Mouse (Mus musculus) heart, adult 11 months (tissue): ENCODE data around the gene Sgpl1.
A peak's percentile ranks its signal among the peaks of the same experiment; 100 is the strongest.
"Not testable (repeated sequence)": the region's sequence is repeated elsewhere in the genome, so short reads cannot be mapped to it uniquely, and the experiment has no call there.

ENCODE experiments used
- DNase-seq: peaks from one replicate; pipeline ENCODE4 v3.0.0; 2022

The Sgpl1 gene

DNA sequence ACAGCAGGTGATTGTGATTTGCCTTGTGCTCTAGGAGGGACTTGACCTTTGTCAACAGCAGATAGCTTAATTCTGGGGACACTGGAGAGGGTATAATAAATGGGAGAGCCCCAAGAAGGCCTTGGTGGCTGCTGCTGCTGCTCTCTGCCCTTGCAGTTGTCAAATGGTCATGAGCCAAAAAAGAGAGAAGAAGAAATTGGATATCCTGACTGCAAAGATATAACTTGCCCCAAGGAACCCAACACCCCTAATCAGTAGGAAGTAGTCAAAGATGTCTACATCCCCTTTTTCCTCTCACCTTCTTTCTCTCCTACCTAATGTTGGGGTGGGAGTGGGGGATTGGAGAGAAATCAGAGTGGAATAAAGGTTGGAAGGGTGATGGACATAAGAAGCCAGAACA is 4.6 kb upstream of the Sgpl1 start:
- DNase-seq, result peak; percentile 70

DNA sequence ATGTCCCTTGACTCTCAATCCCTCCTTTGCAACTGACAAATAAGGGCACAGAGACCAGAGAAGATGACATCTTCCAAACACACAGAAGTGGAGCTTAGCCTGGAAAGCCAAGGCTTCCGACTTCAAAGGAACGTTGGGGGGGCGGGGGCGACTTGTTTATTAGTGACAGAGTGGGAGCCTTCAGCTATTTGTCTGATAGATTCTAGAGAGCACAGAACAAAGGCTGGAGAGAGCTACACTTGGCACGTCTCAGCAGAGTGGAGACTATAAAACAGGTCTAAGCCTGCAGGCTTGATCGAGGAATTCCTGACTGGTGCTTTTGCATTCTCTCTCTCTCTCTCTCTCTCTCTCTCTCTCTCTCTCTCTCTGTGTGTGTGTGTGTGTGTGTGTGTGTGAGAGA is 3.1 kb upstream of the Sgpl1 start:
- no peak for DNase-seq

DNA sequence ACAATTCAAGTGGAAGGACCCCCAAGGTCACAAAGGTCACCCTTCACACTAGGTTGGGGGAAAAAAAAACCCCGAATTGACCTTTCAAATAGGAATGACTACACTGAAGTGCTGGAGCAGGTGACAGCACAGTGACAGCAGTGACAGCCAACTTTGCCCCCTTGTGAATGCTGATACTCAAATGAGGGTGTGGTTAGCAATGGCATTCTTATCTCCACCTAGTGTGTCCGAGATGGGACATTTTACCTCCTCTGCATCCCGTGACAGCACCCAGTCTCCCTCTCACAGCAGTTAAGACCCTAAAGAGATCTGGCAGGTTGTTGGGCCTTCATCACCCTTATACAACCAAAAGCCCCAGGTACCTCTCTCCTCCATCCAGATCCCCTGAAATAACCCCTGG is 2.0 kb upstream of the Sgpl1 start:
- DNase-seq, result peak; percentile 59

DNA sequence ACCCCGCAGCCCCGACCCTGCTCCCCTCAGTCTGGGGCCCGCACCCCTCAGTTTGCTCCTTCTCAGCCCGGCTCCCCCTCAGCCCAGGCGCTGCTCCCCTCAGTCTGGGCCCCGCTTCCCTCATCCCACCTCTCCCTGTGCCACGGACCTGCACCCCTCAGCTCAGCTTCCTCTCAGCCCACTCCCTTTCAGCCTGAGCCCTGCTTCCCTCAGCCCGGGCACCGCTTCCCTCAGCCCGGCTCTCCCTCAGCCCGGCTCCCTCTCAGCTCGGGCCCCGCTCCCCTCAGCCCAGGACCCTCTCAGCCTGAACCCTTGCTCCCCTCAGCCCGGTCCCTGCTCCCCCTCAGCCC is 721 bp downstream of the Sgpl1 start:
- DNase-seq, result peak; percentile 94

DNA sequence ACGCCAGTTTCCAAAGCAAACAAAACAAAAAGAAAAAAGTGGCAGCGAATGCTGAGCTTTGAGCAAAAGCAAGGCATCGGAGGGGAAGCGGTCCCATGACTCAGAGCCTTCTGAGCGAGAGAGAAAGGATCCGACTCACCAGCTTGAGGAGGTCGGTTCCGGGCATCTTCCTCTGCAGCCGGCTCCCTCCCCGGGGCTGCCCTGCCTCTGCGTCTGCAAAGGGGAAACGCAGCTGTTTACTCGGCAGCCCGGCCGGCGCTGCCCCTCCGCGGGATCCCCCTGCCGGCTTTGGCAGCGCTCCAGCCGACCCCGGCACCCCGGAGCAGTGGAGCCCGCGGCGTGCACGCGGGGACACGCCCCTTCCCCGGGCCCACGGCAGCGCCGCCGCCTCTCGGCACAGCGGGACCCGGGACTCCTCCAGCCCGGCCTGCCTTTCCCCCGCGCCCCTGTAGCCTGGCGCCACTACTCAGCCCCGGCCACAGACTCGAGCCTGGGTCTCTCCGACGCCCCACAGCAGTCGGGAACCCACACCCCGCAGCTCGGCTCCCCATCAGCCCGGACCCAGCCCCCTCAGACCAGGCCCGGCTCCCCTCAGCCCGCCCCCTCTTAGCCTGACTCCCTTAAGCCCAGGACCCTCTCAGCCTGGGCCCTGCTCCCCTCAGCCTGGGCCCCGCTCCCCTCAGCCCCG is 1.2 kb downstream of the Sgpl1 start:
- DNase-seq, result peak; percentile 96

DNA sequence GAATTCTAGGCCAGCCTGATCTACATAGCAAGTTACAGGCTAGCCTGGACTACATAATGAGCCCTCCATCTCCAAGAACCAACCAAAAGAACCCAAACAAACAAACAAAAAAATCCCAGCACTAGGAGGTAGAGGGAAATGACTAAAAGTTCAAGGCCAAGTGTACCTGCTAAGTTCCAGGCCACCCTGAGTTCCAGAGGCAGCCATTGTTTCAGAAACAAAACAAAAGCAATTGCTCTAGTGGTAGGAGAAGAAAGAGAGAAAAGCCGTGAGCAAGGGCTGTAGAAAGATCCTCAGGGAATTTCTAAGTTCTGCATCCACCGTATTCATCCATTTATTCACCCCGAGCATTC is 1.8 kb downstream of the Sgpl1 start:
- no peak for DNase-seq

DNA sequence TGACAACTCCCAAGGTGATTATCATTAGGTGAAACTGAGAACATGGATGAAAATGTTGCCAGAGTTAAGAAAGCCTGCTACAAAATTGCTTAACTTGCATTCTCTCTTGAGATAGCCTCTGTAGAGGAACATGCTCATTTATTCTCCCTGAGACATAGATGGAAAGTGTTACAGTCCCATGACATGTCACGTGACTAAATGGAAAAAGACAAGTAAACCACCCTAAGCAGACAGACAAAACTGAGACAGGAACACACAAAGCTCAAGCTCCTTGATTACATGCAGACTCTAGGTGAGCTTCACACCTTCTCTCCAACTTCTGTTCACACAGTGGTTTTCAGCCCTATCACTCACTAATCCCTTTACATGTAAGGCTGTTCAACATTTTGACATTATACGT is 4.2 kb downstream of the Sgpl1 start:
- DNase-seq, result no peak

DNA sequence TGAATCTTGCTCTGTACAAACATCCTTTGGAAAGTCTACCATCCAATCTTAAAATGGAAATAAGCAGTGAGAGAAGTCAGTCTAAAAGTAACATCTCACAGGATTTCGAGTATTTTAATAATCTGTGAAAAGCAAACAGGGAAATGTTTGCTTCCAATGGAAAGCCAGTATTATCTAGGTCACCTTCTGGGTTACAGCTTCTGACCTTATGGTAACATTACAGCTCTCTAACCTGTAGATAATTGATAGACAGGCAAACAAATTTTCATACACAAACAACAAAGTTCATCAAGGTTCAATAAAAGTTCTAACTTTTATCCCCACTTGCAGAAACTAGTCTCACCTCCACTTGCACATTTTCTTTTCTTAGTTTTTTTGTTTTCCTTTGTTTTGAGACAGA is 9.9 kb downstream of the Sgpl1 start:
- DNase-seq, result no peak

DNA sequence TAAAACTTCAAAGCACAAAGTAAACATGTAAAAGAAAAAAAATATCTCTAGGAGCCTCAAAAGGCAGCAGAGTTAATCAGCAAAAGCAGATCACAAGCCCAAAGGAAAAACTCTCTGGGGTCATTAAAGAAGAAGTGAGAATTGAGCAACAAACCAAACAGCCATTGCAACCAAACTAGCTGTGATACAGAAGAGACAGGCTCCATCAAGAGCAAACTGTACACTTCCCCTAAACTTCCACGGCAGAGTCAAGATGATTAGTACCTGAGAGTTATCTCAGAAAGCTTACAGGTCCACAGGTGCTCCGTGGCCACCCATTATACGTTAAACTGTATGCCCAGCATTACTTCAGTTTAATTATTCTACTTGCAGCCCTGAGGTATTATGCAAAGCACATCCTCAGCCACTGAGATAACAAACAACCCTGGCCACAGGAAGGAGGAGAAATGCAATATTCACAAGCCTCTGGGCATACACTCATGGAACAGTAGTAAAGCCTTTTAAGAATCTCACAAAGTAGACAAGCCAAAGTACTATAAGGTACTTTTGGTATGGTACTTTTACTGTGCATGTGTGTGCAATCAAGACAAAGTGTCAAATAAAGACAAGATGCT is 12.2 kb downstream of the Sgpl1 start:
- DNase-seq, result no peak

DNA sequence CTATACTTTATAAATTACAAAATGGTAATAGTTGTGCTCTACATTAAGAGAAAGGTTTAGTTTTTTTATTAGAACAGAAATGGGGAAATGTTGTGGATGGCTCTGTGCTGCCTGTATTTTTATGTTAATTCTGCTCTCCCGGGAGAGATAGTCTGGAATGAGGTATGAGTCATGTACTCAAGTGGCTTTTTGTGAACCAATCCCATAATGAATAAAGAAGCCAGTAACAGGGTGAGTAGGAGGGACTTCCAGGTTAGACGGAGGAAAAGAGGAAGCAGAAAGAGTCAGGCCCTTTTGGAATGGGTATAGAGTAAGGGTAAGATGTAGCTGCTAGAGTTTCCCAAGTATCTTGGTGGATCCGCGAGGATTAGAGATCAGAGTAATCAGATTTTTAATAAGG is 13.5 kb downstream of the Sgpl1 start:
- DNase-seq, result no peak

DNA sequence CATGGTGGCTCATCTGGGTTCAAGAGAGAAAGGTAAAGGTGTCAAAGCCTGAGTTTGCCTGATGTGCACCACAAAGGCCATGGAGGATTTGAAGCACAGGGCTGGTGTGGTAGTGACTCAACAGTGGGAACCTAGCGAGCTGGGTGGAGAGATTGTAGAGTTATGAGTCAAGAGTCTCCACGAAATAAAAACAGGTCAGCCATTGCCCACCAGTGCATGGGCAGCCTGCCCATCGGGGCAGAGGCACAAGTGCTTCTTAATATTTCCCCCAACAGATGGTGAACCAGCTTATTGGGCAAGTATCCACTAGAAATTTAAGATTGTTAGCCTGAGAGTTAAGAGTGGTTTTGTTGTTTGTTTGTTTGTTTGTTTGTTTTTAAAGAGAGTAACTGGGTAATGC is 16.5 kb downstream of the Sgpl1 start:
- no peak for DNase-seq

DNA sequence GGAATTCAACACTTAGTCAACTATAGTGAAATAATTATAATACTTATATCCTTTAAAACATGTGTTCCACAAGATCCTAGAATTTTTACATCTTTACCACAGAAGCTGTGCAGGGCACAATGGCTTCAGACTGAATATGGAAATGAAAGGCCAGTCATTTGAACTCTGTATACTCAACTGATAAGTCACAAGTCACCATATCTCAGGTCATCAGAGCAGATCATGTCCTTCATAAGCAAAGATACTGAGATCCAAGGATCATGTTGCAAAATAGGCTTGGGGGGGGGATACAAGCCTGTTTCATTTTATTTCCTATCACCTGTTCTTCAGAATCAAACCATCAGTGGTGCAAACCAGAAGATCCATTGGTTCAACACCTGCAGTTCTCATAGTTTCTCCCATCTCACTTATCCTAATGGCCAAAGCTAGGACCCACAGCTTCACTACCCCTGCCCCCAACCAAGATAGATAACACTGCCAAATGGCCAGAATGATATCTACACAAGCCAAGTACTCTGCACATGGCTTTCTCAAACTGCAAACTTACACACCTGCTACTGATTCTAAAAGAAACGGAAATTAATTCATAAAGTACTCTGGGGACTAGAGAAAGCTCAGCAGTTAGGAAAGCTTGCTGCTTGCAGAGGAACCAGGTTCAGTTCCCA is 18.7 kb downstream of the Sgpl1 start:
- no peak for DNase-seq

DNA sequence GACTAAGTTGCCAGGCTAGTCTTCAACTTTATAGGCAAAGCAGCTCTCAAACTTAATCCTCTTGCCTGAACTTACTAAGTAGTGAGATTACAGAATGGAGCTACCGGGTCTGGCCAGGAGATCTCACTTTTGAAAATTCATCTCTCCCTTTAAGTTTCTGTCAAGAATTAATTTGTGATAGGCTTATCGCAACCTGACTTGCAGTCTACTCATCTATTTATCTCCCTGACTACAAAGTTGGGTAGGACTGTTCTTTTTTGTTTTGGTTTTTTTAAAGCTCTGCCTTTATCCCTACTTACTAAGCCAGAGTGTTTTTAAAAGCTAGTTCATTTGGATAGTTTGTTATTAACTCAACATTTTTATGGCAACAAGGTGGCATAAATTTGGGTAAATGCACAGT is 23.0 kb downstream of the Sgpl1 start:
- DNase-seq, result no peak

DNA sequence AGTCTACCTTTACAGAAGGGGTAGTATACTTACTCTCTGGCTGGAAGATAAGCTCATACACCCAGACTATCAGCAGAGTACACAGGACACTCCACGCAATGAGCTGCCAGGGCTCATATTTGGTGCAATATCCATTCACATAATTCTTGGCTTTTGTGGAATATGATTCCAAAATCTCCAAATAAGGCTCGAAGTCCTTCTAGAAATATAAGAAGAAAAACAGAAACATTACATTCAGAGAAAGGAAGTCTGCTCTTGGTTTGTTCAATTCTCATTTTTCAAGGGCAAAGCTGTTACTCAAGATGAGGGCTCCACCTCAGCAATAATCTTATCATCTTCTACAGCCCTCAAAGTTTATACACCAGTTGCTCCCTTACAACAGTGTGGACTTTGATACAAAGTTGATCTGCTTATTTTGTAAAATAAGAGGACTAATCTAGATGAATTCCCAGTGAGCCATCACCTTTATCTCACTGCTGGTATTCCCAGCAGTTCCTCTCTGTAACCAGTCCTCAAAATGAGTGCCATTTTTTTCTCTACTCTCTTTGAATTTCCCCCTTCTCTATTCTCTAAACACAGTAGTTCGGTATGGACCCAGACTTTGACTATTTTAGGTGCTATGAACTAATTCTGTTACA is 24.1 kb downstream of the Sgpl1 start:
- no peak for DNase-seq

DNA sequence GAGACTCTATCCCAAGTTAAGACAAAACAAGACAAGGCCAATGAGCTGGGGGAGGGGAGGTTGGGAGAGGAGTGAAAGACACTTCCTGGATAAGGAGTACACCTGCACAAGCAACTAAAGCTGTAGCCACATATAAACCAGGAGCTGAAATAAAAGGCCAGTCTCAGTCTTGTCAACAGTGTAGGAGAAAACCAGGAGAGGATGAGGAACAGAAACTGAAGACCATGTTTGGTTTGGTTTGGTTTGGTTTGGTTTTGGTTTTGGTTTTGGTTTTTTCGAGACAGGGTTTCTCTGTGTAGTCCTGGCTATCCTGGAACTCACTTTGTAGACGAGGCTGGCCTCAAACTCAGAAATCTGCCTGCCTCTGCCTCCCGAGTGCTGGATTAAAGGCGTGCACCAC is 25.8 kb downstream of the Sgpl1 start:
- DNase-seq, result not testable (repeated sequence)

DNA sequence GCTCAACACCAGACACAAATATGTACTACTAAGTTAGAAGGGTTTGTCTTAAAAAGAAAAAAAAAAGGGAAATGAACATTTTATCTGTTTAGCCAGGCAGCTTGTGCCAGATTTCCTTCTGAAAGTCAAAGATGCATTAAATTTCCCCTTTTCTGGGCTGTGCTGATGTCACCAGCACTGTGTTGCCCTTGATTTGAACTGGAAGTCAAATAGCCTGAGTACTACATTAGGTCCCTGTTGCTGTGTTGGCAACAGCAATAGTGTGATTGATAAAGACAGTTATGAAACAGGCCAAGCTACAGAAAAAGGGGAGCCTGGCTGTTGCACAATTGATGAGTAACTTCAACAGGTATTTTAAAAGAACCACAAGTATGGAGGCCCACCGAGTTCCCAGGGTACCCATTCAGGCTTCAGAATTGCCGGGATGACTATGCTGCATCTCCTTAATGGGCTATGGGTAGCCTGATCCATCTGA is 33.2 kb downstream of the Sgpl1 start:
- no peak for DNase-seq

DNA sequence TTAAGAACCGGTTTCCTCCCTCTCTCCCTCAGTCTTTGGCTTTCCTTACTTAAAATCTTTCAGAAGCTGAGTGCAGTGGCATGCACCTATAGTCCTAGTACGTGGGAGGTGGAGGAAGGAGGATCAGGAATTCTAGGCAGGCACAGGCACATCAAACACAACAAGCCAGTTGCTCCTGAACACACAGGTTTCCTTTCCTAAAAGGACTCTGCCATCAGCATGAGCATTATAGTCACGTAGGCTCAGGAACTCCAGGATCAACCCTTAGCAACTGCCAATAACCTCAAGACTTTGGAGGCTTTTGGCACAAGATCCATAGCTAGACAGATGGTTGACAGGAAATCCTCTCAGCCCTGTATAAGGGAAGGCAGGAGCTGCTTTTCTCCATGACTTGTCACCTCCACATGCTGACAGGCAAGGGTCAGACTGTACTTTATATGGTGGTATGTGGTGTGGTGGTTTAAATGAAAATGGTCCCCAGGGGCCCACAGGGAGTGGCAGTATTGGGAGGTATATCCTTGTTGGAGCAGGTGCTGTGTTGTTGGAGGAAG is 43.9 kb downstream of the Sgpl1 start:
- no peak for DNase-seq

DNA sequence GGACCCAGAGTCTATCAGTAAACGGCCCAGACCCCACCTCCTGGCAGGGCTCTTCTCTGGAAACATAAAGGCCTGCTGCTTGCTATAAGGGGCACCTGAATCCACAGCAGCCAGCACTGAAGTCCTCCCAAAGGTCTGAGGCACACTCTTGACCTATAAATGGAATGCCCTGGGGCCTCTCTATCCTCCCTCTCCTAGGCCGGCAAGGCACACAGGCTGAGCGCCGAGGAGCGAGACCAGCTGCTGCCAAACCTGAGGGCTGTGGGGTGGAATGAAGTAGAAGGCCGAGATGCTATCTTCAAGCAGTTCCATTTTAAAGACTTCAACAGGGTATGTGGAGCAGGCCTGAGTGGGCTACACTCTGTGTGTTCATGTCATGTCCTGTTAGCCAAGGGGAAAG is 55.6 kb downstream of the Sgpl1 start:
- DNase-seq, result peak; percentile 71

DNA sequence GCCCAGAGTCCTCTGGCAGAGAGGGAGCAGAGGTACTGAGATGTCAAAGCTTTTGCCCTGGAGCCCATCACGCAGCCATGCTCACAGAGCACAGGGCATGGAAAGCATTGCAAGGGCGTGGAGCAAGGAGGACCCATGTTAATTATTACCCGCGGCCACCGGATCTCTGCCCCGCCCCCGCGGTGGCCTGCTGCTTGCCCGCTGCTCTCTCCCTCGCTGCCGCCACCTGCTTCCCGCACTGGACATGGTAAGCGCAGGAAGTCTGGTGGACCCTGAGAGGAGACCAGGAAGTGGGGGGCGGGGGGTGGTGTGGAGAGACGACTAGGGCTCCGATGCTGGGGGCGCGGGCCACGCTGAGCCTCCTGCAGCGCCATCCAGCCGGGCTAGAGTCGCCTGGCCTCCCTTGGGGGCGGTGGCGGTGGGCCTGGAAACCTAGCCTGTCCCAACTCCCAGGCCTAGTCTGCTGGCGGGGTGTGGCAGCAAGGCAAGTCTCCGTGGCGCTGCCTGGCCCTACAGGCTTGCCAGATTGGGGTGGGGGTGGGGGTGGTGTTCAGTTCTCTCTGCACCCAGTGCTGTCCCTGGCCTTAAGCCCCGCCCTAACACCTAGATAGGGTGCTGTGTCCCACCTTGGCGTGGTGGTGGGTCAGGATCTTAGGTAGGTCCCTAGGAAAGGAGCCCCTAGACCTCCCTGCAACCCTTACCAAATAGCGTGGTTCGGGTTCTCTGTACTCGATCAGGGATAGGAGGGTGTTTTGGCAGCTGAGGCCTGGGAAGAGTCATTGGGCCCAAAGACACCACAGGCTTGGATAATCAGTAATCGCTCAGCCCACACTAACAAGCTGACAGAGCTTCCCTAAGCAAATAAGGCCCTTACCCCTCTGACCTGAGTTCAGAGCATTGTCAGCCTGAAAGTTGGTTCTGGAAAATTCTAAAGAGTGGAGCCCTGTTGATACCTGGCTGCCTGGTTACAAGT is 58.0 kb downstream of the Sgpl1 start, which contains the start of gene Pcbd1:
TSS of gene Pcbd1 (plus strand) at position 162 of the 973 bp plus-strand sequence.
- DNase-seq, result peak; percentile 91

DNA sequence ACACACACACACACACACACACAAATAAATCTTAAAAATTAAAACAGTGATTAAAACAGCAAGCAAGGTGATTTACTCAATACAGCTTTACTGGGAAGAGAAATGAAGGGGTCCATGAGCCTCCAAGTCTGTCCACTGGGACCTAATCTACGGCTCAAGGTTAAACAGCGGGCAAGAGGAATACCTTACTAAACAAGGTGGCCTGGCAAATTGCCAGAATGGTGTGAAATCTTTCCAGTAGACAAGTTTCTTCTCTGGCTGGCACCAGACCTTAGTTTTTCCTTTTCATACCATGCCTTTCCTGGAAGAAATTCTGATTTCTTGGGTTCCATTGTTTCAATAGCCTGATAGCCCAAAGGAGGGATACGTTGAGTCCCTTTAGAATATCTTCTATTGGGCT is 59.0 kb downstream of the Sgpl1 start:
- DNase-seq, result no peak

DNA sequence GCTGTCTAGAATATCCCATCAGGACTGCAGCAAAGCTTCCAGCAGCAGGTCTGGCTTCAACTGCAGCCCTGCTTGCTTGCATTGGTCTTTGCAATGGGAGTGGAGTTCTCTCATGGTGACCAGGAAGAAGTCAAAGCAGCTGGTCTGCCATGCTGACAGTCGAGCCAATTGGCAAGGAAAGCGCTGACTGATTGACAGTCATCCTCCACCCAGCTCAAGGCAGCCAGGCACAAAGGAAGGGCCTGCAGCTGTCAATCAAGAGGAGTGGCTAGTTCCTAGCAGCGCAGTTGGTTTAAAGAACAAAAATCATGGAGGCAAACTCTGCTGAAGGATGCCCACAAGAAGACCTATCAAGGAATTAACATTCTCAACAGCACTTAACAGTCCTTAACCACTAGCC is 61.0 kb downstream of the Sgpl1 start:
- no peak for DNase-seq

DNA sequence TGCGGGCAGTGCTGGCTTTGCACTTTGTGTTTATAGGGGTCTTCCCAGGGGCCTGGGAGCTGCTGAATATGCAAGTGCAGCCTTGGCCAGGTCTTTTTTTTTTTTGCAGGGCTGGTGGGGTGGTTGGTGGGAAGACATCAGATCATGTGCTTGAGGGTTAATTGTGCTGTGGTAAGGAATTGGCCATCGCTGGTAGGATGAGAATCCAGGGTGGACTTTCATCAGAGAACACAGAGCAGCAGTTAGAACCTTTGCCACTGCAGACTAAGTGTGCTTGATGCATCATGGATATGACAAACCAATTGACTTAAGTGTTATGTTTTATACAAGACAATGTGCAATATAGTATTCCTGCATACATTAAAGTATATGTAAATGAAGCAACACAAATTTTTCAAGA is 62.1 kb downstream of the Sgpl1 start:
- no peak for DNase-seq

DNA sequence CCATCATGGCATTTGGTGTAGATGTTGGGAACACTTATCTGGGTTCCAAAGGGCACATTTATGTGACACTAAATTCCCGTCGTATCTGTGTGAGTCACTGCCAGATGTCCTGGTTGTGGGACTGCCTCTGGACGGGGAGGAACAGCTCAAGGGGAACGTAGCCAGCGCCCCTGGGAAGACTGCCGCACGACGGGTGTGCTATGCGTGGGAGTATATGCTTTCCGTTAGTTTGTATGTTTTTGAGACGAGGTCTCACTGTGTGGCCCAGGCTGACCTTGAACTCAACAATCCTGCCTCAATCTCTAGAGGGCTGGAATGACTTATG is 66.6 kb downstream of the Sgpl1 start:
- no peak for DNase-seq
